Mouse (Mus musculus) megakaryocyte, embryonic 14.5 days (primary cell): ENCODE measurements around the gene Sufu.

ENCODE experiments used
- FLI1 ChIP-seq: IDR thresholded peaks from 2 replicates; pipeline ENCODE4 v1.6.1; 2012; ENCODE audit warnings: low read length, inconsistent platforms, mixed read lengths
- GATA1 ChIP-seq: IDR thresholded peaks from 3 replicates; pipeline ENCODE4 v1.6.1; 2012; ENCODE audit warnings: mixed read lengths, low read length, inconsistent platforms, borderline replicate concordance

GRCm38 (mm10) chr19:46523480-46524151 lies 126.9 kb downstream of the Sufu start:
- TF ChIP-seq GATA1 (no peak), FLI1 (no peak)
